Mouse (Mus musculus) CH12.LX (cell line): ENCODE measurements around the gene Camta1. TPM values are rescaled to one million over a fixed set of nuclear protein-coding genes. Genes with fewer than 3 reads are reported as not detected.

Experiments
- DNase-seq: peaks from one replicate; pipeline ENCODE4 v3.0.0-alpha.2; 2013; ENCODE audit errors: extremely low read depth
- H3K27ac ChIP-seq: 2 replicates; pipeline ENCODE4 v1.5.1; 2012; ENCODE audit warnings: low read depth, mild to moderate bottlenecking, control low read depth, moderate library complexity; ENCODE audit not compliant: insufficient read depth
- H3K27me3 ChIP-seq: replicated peaks from 2 replicates; pipeline ENCODE3; 2012; ENCODE audit warnings: inconsistent platforms
- H3K36me3 ChIP-seq, 2 experiments: replicated peaks in 1 of 2; 2 replicates each; pipeline versions ENCODE3 to v1.6.1; 2012; ENCODE audit warnings: inconsistent platforms in 1 of 2, low read length in 1 of 2, mild to moderate bottlenecking in 1 of 2, mixed read lengths in 1 of 2, moderate library complexity in 1 of 2; ENCODE audit not compliant: control insufficient read depth in 1 of 2, insufficient read depth in 1 of 2
- H3K4me1 ChIP-seq, 2 experiments: 2 replicates each; pipeline ENCODE4 v1.6.1; 2012; ENCODE audit warnings: inconsistent platforms in 1 of 2, moderate library complexity in 1 of 2; ENCODE audit not compliant: insufficient read depth in 2 of 2, control insufficient read depth in 1 of 2
- H3K4me2 ChIP-seq: 2 replicates; pipeline ENCODE4 v1.6.1; 2012; ENCODE audit warnings: low read depth, mild to moderate bottlenecking, control low read depth; ENCODE audit not compliant: poor library complexity, insufficient read depth, severe bottlenecking
- H3K4me3 ChIP-seq, 3 experiments: fragments of 150-350 bp in 1 of 3; sonication (generic) in 1 of 3; replicated peaks in 1 of 3; 2 replicates each; pipeline versions ENCODE3 to v1.5.1; 2011 to 2012; ENCODE audit warnings: low read depth in 2 of 3, low read length in 2 of 3, mild to moderate bottlenecking in 2 of 3, moderate library complexity in 2 of 3, control low read depth in 1 of 3, improper control_type of control experiment in 1 of 3, inconsistent platforms in 1 of 3, mixed read lengths in 1 of 3; ENCODE audit not compliant: poor library complexity in 1 of 3
- H3K79me2 ChIP-seq: replicated peaks from 2 replicates; pipeline ENCODE4 v1.6.1; 2012; ENCODE audit warnings: mild to moderate bottlenecking, moderate library complexity; ENCODE audit not compliant: control insufficient read depth, poor library complexity, insufficient read depth, severe bottlenecking; ENCODE audit errors: extremely low read depth
- H3K9ac ChIP-seq: 2 replicates; pipeline ENCODE4 v1.6.1; 2012; ENCODE audit warnings: low read depth, mild to moderate bottlenecking, control low read depth, moderate library complexity; ENCODE audit not compliant: insufficient read depth
- H3K9me3 ChIP-seq: replicated peaks from 2 replicates; pipeline ENCODE3; 2012; ENCODE audit warnings: low read length, inconsistent platforms, mixed read lengths
- BHLHE40 ChIP-seq: IDR thresholded peaks from 2 replicates; pipeline ENCODE4 v1.6.1; 2011; ENCODE audit warnings: mild to moderate bottlenecking, low read depth, low read length, improper control_type of control experiment
- CHD1 ChIP-seq: IDR thresholded peaks from 2 replicates; pipeline ENCODE4 v1.6.1; 2012; ENCODE audit warnings: low read depth, low read length, improper control_type of control experiment, inconsistent platforms
- ELF1 ChIP-seq: IDR thresholded peaks from 2 replicates; pipeline ENCODE4 v1.6.1; 2014; ENCODE audit warnings: low read depth, mild to moderate bottlenecking, inconsistent platforms, low read length, improper control_type of control experiment
- EP300 ChIP-seq: IDR thresholded peaks from 2 replicates; pipeline ENCODE4 v1.6.1; 2011; ENCODE audit warnings: low read length, improper control_type of control experiment
- MEF2A ChIP-seq: IDR thresholded peaks from 2 replicates; pipeline ENCODE4 v1.6.1; 2014; ENCODE audit warnings: low read depth, mild to moderate bottlenecking, inconsistent platforms, low read length, improper control_type of control experiment, borderline replicate concordance
- POLR2AphosphoS2 ChIP-seq: IDR thresholded peaks from 2 replicates; pipeline ENCODE4 v1.6.1; 2011; ENCODE audit warnings: low read depth, low read length, improper control_type of control experiment
- RAD21 ChIP-seq: IDR thresholded peaks from 2 replicates; pipeline ENCODE4 v1.6.1; 2011; ENCODE audit warnings: low read depth, mild to moderate bottlenecking, low read length, improper control_type of control experiment, moderate library complexity
- RCOR1 ChIP-seq: conservative IDR thresholded peaks from 2 replicates; pipeline ENCODE4 v1.6.1; 2012; ENCODE audit warnings: low read depth, mild to moderate bottlenecking, inconsistent platforms, low read length, improper control_type of control experiment
- UBTF ChIP-seq: IDR thresholded peaks from 2 replicates; pipeline ENCODE4 v1.6.1; 2012; ENCODE audit warnings: low read depth, mild to moderate bottlenecking, inconsistent platforms, low read length, improper control_type of control experiment, moderate library complexity
- USF1 ChIP-seq: IDR thresholded peaks from 2 replicates; pipeline ENCODE4 v1.6.1; 2014; ENCODE audit warnings: low read depth, mild to moderate bottlenecking, inconsistent platforms, low read length, improper control_type of control experiment
- ZC3H11A ChIP-seq: IDR thresholded peaks from 2 replicates; pipeline ENCODE4 v1.6.1; 2012; ENCODE audit warnings: low read depth, mild to moderate bottlenecking, inconsistent platforms, low read length, improper control_type of control experiment
- ZKSCAN1 ChIP-seq: IDR thresholded peaks from 2 replicates; pipeline ENCODE4 v1.6.1; 2012; ENCODE audit warnings: low read depth, inconsistent platforms, low read length, improper control_type of control experiment, borderline replicate concordance
- ZMIZ1 ChIP-seq: IDR thresholded peaks from 2 replicates; pipeline ENCODE4 v1.6.1; 2012; ENCODE audit warnings: low read depth, mild to moderate bottlenecking, inconsistent platforms, low read length, improper control_type of control experiment
- ZNF384 ChIP-seq: IDR thresholded peaks from 2 replicates; pipeline ENCODE4 v1.6.1; 2012; ENCODE audit warnings: low read depth, low read length, improper control_type of control experiment, inconsistent platforms
- dilution Hi-C: fragments of 300-500 bp; cut with MboI; formaldehyde crosslinking; loops from 2 replicates; pipeline ENCODE4 v1.14.3; 2020; ENCODE audit warnings: low sequenced_read_pairs; ENCODE audit not compliant: extremely low pct_unique_long_range_greater_than_20kb, extremely low pct_ligation_motif_present
- in situ Hi-C: fragments of 300-500 bp; cut with MboI; formaldehyde crosslinking; loops from 3 replicates; pipeline ENCODE4 v1.14.3; 2019; ENCODE audit warnings: low sequenced_read_pairs, low pct_ligation_motif_present, low pct_unique_long_range_greater_than_20kb, mixed read lengths
- polyA plus RNA-seq: library from polyadenylated mRNA; unstranded; fragments of >175 nt; gene quantifications from 2 replicates; pipeline ENCODE4 v1.2.1, GENCODE M21; 2012; ENCODE audit warnings: low read depth; ENCODE audit not compliant: insufficient read length
- total RNA-seq, 2 experiments: library from RNA; depleted of rRNA; stranded (reverse); fragments of 300-350 nt in 1 of 2; fragments of >200 nt in 1 of 2; gene quantifications; 2 replicates each; pipeline ENCODE4 v1.2.3; 2012 to 2014

Gene Camta1
- total and polyA plus RNA-seq, 3 experiments, result 9.9 to 32.5 (median 15.3) TPM

DNA sequence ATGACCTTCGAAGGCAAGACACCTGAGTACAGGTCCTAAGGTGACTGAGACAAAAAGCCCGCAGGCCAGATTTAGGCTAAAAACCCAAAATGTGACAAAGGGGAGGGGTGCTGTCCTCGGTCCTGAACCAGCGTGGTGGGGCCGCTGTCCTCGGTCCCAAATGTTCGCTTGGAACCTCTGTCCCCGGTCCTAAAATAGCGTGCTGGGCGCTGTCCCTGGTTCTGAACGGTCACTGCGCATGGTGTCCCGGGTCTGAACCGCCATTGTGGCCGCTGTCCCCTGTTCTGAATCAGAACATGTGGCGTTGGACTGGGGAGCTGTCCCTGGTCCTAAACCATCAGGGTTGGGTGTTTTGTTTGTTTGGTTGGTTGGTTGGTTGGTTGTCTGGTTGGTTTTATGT is 257.2 kb downstream of the Camta1 start:
- TF ChIP-seq BHLHE40 (no peak), RAD21 (no peak), USF1 (no peak), RCOR1 (no peak), ZNF384 (no peak), CHD1 (no peak), MEF2A (no peak), EP300 (no peak), ZC3H11A (no peak), ELF1 (no peak), ZKSCAN1 (no peak), ZMIZ1 (no peak)
- TF ChIP-seq, all 38 proteins: peak for 0
- DNase-seq, result no peak

GRCm38 (mm10) chr4:151603586-151603985 is 258.1 kb downstream of the Camta1 start:
- Histone ChIP-seq H3K27me3 (no peaks in the 10 kb centered on the region), H3K79me2 (no peaks in the 10 kb centered on the region), H3K4me2 (no peak overlapping the region), H3K9me3 (peaks cover 89% of the 10 kb centered on the region), H3K4me3 (no peak overlapping the region), H3K36me3 (peaks cover 0 to 2% of the 10 kb centered on the region in 2 experiments), H3K4me1 (no peaks in the 10 kb centered on the region), H3K27ac (no peak overlapping the region), H3K9ac (no peak overlapping the region)
- dilution Hi-C loops (no loop called here), in situ Hi-C loops (no loop called here)
- TF ChIP-seq UBTF, result no peak
- no peak for TF ChIP-seq POLR2AphosphoS2
- TF ChIP-seq ZMIZ1, result no peak
- no peak for TF ChIP-seq MEF2A
- TF ChIP-seq CHD1, result no peak
- no peak for DNase-seq

More for the DNA sequence above, 257.2 kb downstream of the Camta1 start:
- H3K4me2 ChIP-seq, result no peak overlapping the region
- in situ Hi-C loops (no loop called here), dilution Hi-C loops (no loop called here)
- H3K27me3 ChIP-seq, result no peaks in the 10 kb centered on the region
- H3K9me3 ChIP-seq, result peaks cover 93% of the 10 kb centered on the region
- no peaks in the 10 kb centered on the region for H3K79me2 ChIP-seq
- no peak overlapping the region for H3K4me3 ChIP-seq
- no peak overlapping the region for H3K27ac ChIP-seq
- H3K9ac ChIP-seq, result no peak overlapping the region
- H3K4me1 ChIP-seq, result no peaks in the 10 kb centered on the region
- H3K36me3 ChIP-seq, result peaks cover 0 to 2% of the 10 kb centered on the region in 2 experiments
